Mouse (Mus musculus) CD4-positive, CD25-positive, alpha-beta regulatory T cell, adult 9 weeks (primary cell): Measurements from ENCODE around the gene Tbc1d21. TPM values are rescaled to one million over a fixed set of nuclear protein-coding genes. Genes with fewer than 3 reads are reported as not detected.

Experiments
- polyA plus RNA-seq: library from polyadenylated mRNA; unstranded; fragments of 100-300 nt; shearing (Covaris generic); gene quantifications from one replicate; pipeline ENCODE4 v1.2.1, GENCODE M21; 2017

Gene Tbc1d21
- polyA plus RNA-seq, result not detected

DNA sequence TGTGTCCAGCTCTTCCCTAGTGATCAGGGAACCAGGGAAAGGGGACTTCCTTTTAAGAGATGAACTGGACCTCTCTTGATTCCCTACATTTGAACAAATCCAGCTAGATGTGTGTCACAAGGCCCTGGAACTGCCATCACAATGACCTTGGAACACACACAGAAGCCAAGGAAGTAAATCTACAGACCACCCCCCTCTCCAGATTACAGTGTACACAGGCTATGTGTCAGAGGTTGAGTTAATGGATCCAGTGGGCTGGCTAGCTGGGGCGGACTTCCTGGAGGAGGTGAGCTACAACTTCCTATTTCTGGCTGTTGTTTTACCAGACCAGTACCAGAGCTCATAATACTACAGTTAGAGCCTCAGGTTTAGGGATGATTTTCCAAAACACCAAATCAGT is at the start of gene Tbc1d21:
TSS of gene Tbc1d21 (minus strand) at position 101 of the 400 bp plus-strand sequence.

GRCm38 (mm10) chr9:58312944-58313359 is 57.3 kb downstream of the Tbc1d21 start, which contains the start of gene Loxl1:
Loxl1 (minus strand) TSS chr9:58313186.

Other genes starting within 250 kb of the Tbc1d21 start
- 0.99 TPM for gene Islr, start 166.1 kb downstream of the Tbc1d21 start, polyA plus RNA-seq
- gene Islr2, start 166.1 kb downstream of the Tbc1d21 start, polyA plus RNA-seq, result not detected
- 86.6 TPM for gene Pml, start 120.7 kb downstream of the Tbc1d21 start, polyA plus RNA-seq
- 37.8 TPM for gene Stoml1, start 117.3 kb downstream of the Tbc1d21 start, polyA plus RNA-seq
- gene Loxl1, start 57.3 kb downstream of the Tbc1d21 start, polyA plus RNA-seq, result not detected
- not detected for gene Insyn1, start 118.1 kb upstream of the Tbc1d21 start, polyA plus RNA-seq
- gene Cd276, start 185.0 kb upstream of the Tbc1d21 start, polyA plus RNA-seq, result not detected
- 77.5 TPM for gene Nptn, start 211.8 kb upstream of the Tbc1d21 start, polyA plus RNA-seq